Mouse (Mus musculus): ENCODE results near the gene Cetn3. TPM values are rescaled to one million over a fixed set of nuclear protein-coding genes. Genes with fewer than 3 reads are reported as not detected.

Gene Cetn3
- polyA plus RNA-seq, 1 experiment from 2014 or later: 308 TPM

- peak; percentile 85 for ATAC-seq
- Histone ChIP-seq H3K27ac (0 out of 2 replicates have a peak overlapping the region, but pooled peaks have one; percentile 48), H3K4me2 (no peak overlapping the region), H3K9ac (no peak overlapping the region), H3K4me3 (no peak overlapping the region), H3K36me3 (ENCODE audit: poor library complexity, severe bottlenecking) (no peaks in the 10 kb centered on the region), H3K9me3 (replicated peaks) (no peaks in the 10 kb centered on the region), H3K4me1 (0 out of 2 replicates have a peak, but pooled peaks cover 8% of the 10 kb centered on the region), H3K27me3 (no peaks in the 10 kb centered on the region)
- 28% methylated on average over 6 of the region's 6 CpGs for WGBS
These were observed 45.6 kb downstream of the Cetn3 start for GRCm38 (mm10) chr13:81828486-81828885.

GRCm38 (mm10) chr13:81831838-81832237 lies 49.0 kb downstream of the Cetn3 start:
- Histone ChIP-seq H3K4me2 (no peak overlapping the region), H3K4me1 (0 out of 2 replicates have a peak, but pooled peaks cover 8% of the 10 kb centered on the region), H3K4me3 (no peak overlapping the region), H3K27ac (no peak overlapping the region), H3K27me3 (no peaks in the 10 kb centered on the region), H3K9ac (no peak overlapping the region), H3K9me3 (replicated peaks) (no peaks in the 10 kb centered on the region), H3K36me3 (ENCODE audit: poor library complexity, severe bottlenecking) (no peaks in the 10 kb centered on the region)
- ATAC-seq: no peak
- WGBS: 82% methylated on average over 7 of the region's 7 CpGs

- H3K4me3 ChIP-seq: no peak overlapping the region
- H3K36me3 ChIP-seq (ENCODE audit: poor library complexity, severe bottlenecking): no peaks in the 10 kb centered on the region
- H3K27me3 ChIP-seq: no peaks in the 10 kb centered on the region
- no peak overlapping the region for H3K27ac ChIP-seq
- no peaks in the 10 kb centered on the region for H3K9me3 ChIP-seq (replicated peaks)
- WGBS: 83% methylated on average over 9 of the region's 9 CpGs
- H3K4me1 ChIP-seq: no peaks in the 10 kb centered on the region
- no peak overlapping the region for H3K9ac ChIP-seq
- no peak overlapping the region for H3K4me2 ChIP-seq
- no peak for ATAC-seq
These were observed 53.7 kb downstream of the Cetn3 start for GRCm38 (mm10) chr13:81836386-81837177.

- ATAC-seq: no peak
- no peak overlapping the region for H3K9ac ChIP-seq
- H3K4me1 ChIP-seq: no peaks in the 10 kb centered on the region
- no peaks in the 10 kb centered on the region for H3K27me3 ChIP-seq
- no peak overlapping the region for H3K4me3 ChIP-seq
- H3K36me3 ChIP-seq (ENCODE audit: poor library complexity, severe bottlenecking): no peaks in the 10 kb centered on the region
- H3K9me3 ChIP-seq (replicated peaks): no peaks in the 10 kb centered on the region
- H3K27ac ChIP-seq: no peak overlapping the region
- WGBS: 91% methylated on average over 5 of the region's 5 CpGs
- no peak overlapping the region for H3K4me2 ChIP-seq
These were observed 55.1 kb downstream of the Cetn3 start for GRCm38 (mm10) chr13:81838016-81838415.

- Histone ChIP-seq H3K9ac (no peak overlapping the region), H3K27ac (no peak overlapping the region), H3K9me3 (replicated peaks) (no peaks in the 10 kb centered on the region), H3K4me2 (no peak overlapping the region), H3K27me3 (no peaks in the 10 kb centered on the region), H3K4me1 (no peaks in the 10 kb centered on the region), H3K36me3 (ENCODE audit: poor library complexity, severe bottlenecking) (no peaks in the 10 kb centered on the region), H3K4me3 (no peak overlapping the region)
- no peak for ATAC-seq
These were observed 56.1 kb downstream of the Cetn3 start for GRCm38 (mm10) chr13:81838948-81839347.

- Histone ChIP-seq H3K36me3 (ENCODE audit: poor library complexity, severe bottlenecking) (no peaks in the 10 kb centered on the region), H3K27ac (no peak overlapping the region), H3K27me3 (no peaks in the 10 kb centered on the region), H3K9me3 (replicated peaks) (no peaks in the 10 kb centered on the region), H3K4me3 (no peak overlapping the region), H3K4me1 (no peaks in the 10 kb centered on the region), H3K4me2 (no peak overlapping the region), H3K9ac (no peak overlapping the region)
- 64% methylated on average over 5 of the region's 5 CpGs for WGBS
- ATAC-seq: no peak
These were observed 57.4 kb downstream of the Cetn3 start for GRCm38 (mm10) chr13:81840246-81840645.

GRCm38 (mm10) chr13:81840646-81841045 lies 57.8 kb downstream of the Cetn3 start:
- WGBS: 77% methylated on average over 5 of the region's 5 CpGs
- Histone ChIP-seq H3K9ac (no peak overlapping the region), H3K9me3 (replicated peaks) (no peaks in the 10 kb centered on the region), H3K4me2 (no peak overlapping the region), H3K36me3 (ENCODE audit: poor library complexity, severe bottlenecking) (no peaks in the 10 kb centered on the region), H3K27ac (no peak overlapping the region), H3K4me1 (no peaks in the 10 kb centered on the region), H3K27me3 (no peaks in the 10 kb centered on the region), H3K4me3 (no peak overlapping the region)
- no peak for ATAC-seq

- 68% methylated on average over 6 of the region's 6 CpGs for WGBS
- no peak overlapping the region for H3K27ac ChIP-seq
These were observed 59.4 kb downstream of the Cetn3 start for GRCm38 (mm10) chr13:81842278-81842677.

More at GRCm38 (mm10) chr13:81842278-81842677, 59.4 kb downstream of the Cetn3 start:
- Histone ChIP-seq H3K36me3 (ENCODE audit: poor library complexity, severe bottlenecking) (no peaks in the 10 kb centered on the region), H3K27me3 (no peaks in the 10 kb centered on the region), H3K4me3 (no peak overlapping the region), H3K9ac (no peak overlapping the region), H3K9me3 (replicated peaks) (no peaks in the 10 kb centered on the region), H3K4me2 (no peak overlapping the region), H3K4me1 (no peaks in the 10 kb centered on the region)
- no peak for ATAC-seq

Other genes starting within 250 kb of the Cetn3 start
- 31.3 and 36.8 TPM in 2 replicates for gene Adgrv1, start 149.9 kb upstream of the Cetn3 start, polyA plus RNA-seq (2015; fragmentation: Nextera tagmentation; extraction: Ambion mirVana)
- 20.7 and 22.0 TPM in 2 replicates for gene Lysmd3, start 125.4 kb upstream of the Cetn3 start, polyA plus RNA-seq (2015; fragmentation: Nextera tagmentation; extraction: Ambion mirVana)
- gene Polr3g, start 72.1 kb upstream of the Cetn3 start, polyA plus RNA-seq (2015; fragmentation: Nextera tagmentation; extraction: Ambion mirVana): 6.5 and 7.7 TPM in 2 replicates
- gene Mblac2, start 71.7 kb upstream of the Cetn3 start, polyA plus RNA-seq (2015; fragmentation: Nextera tagmentation; extraction: Ambion mirVana): 13.2 and 18.1 TPM in 2 replicates